Mouse (Mus musculus): Measurements from ENCODE around the gene Nrn1.

GRCm38 (mm10) chr13:36716708-36717107, 18.2 kb downstream of the Nrn1 start:
- no peak for TF ChIP-seq POLR2A (IDR thresholded peaks at IDR 0.05; ENCODE audit: extremely low read depth, insufficient read depth, low read length)
- TF ChIP-seq CTCF (IDR thresholded peaks at IDR 0.05; ENCODE audit: low read depth, low read length): no peak

Measured in liver, adult 2 months (tissue).